Mouse (Mus musculus) embryonic facial prominence, embryonic 13.5 days (tissue): ENCODE measurements around the gene Cnpy1. TPM values are rescaled to one million over a fixed set of nuclear protein-coding genes. Genes with fewer than 3 reads are reported as not detected.

Source experiments
- ATAC-seq: fragments of 200-750 bp; cut with Nextera tagmentation; 2 replicates; pipeline ENCODE4 v1.8.0; 2017; ENCODE audit warnings: low read depth; ENCODE audit not compliant: insufficient number of reproducible peaks, insufficient read depth, low FRiP score, low TSS enrichment
- H3K27ac ChIP-seq: fragments of 300-500 bp; sonication (generic); 2 replicates; pipeline ENCODE4 v1.5.1; 2015; ENCODE audit warnings: moderate library complexity, mild to moderate bottlenecking, inconsistent platforms
- H3K27me3 ChIP-seq: fragments of 300-500 bp; sonication (generic); 2 replicates; pipeline ENCODE4 v1.6.1; 2015; ENCODE audit warnings: mild to moderate bottlenecking, inconsistent platforms
- H3K36me3 ChIP-seq: fragments of 300-500 bp; sonication (generic); 2 replicates; pipeline ENCODE4 v1.6.1; 2015; ENCODE audit warnings: mild to moderate bottlenecking, inconsistent platforms
- H3K4me1 ChIP-seq: fragments of 300-500 bp; sonication (generic); 2 replicates; pipeline ENCODE4 v1.6.1; 2015; ENCODE audit warnings: inconsistent platforms
- H3K4me2 ChIP-seq: fragments of 300-500 bp; sonication (generic); 2 replicates; pipeline ENCODE4 v1.6.1; 2015; ENCODE audit warnings: moderate library complexity, mild to moderate bottlenecking, inconsistent platforms
- H3K4me3 ChIP-seq: fragments of 300-500 bp; sonication (generic); 2 replicates; pipeline ENCODE4 v1.5.1; 2015; ENCODE audit warnings: mild to moderate bottlenecking, inconsistent platforms
- H3K9ac ChIP-seq: fragments of 300-500 bp; sonication (generic); 2 replicates; pipeline ENCODE4 v1.6.1; 2015; ENCODE audit warnings: mild to moderate bottlenecking, inconsistent platforms
- H3K9me3 ChIP-seq: fragments of 300-500 bp; sonication (generic); 2 replicates; pipeline ENCODE4 v1.6.1; 2016; ENCODE audit warnings: inconsistent platforms
- WGBS: fragments of 180-500 bp; shearing (Covaris S2); methylation state at CpG from one replicate; pipeline ENCODE4 v1.1.7; 2015; ENCODE audit warnings: mixed read lengths; 5-methylcytosine and 5-hydroxymethylcytosine counted together
- polyA plus RNA-seq: library from polyadenylated mRNA; unstranded; fragments of >200 nt; fragmentation: Nextera tagmentation; extraction: Ambion mirVana; gene quantifications from 2 replicates; pipeline ENCODE4 v1.2.1, GENCODE M21; 2015

The Cnpy1 gene
- polyA plus RNA-seq, 1 experiment from 2014 or later = 0.48 TPM

DNA sequence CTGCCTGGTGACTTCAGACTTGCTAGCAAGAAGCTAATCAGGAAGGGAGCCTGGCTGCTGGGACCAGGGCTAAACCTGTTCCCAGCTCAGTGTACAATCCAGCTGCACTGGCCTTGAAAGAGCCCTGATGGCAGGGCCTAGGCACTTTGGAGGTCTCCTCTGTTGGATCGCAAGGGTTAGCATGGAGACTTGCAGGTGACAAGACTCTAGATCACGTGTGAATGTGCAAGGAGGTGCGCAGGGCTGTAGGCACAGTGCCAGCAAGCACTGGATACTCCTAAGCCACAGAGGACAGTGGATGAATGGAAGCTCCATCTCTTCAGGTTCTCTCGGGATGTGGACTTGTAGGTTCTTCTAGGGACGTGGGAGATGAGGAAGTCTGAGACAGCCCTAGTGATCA, 6.7 kb downstream of the Cnpy1 start:
- Histone ChIP-seq H3K36me3 (no peaks in the 10 kb centered on the region), H3K4me3 (no peak overlapping the region), H3K27ac (no peak overlapping the region), H3K9me3 (no peaks in the 10 kb centered on the region), H3K4me1 (peaks cover 7% of the 10 kb centered on the region; the same call in 1 of the 2 replicates), H3K9ac (no peak overlapping the region), H3K27me3 (peaks cover 4% of the 10 kb centered on the region; the same call in 1 of the 2 replicates), H3K4me2 (no peak overlapping the region)
- 73% methylated on average over 5 of the region's 5 CpGs for WGBS
- ATAC-seq = no peak

GRCm38 (mm10) chr5:28238152-28238551, 7.5 kb downstream of the Cnpy1 start:
- no peak for ATAC-seq
- Histone ChIP-seq H3K36me3 (no peaks in the 10 kb centered on the region), H3K9ac (no peak overlapping the region), H3K27me3 (peaks cover 4% of the 10 kb centered on the region; the same call in 1 of the 2 replicates), H3K9me3 (no peaks in the 10 kb centered on the region), H3K4me2 (no peak overlapping the region), H3K27ac (no peak overlapping the region), H3K4me3 (no peak overlapping the region), H3K4me1 (peaks cover 7% of the 10 kb centered on the region; the same call in 1 of the 2 replicates)
- 27% methylated on average over 4 of the region's 4 CpGs for WGBS

- 82% methylated on average over 2 of the region's 2 CpGs for WGBS
- H3K27me3 ChIP-seq = peaks cover 3% of the 10 kb centered on the region; the same call in 1 of the 2 replicates
Observed at GRCm38 (mm10) chr5:28237715-28238114, 7.9 kb downstream of the Cnpy1 start.

DNA sequence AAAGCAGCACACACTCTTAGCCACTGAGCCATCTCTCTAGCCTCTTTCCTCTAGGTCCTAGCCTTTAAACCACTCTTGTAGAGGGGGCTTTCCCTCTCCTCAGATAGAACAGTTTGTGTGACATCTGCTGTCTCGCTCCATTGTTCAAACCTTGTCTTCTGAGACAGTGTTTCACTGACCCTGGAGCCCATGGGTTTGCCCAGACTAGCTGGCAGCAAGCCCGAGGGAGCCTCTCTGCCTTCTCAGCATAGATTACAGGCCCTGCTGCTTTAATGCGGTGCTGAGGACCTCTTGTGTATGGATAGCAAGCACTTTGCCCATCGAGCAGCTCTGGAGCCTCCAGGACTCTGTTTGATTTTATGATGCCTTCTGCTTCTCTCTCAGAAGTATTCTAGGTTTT, 8.6 kb downstream of the Cnpy1 start:
- 50% methylated on average over 4 of the region's 4 CpGs for WGBS
- no peaks in the 10 kb centered on the region for H3K9me3 ChIP-seq
- peaks cover 7% of the 10 kb centered on the region; the same call in 1 of the 2 replicates for H3K4me1 ChIP-seq
- H3K9ac ChIP-seq = no peak overlapping the region
- no peak overlapping the region for H3K4me3 ChIP-seq
- no peaks in the 10 kb centered on the region for H3K27me3 ChIP-seq
- no peaks in the 10 kb centered on the region for H3K36me3 ChIP-seq
- H3K27ac ChIP-seq = no peak overlapping the region
- no peak overlapping the region for H3K4me2 ChIP-seq
- no peak for ATAC-seq

More at GRCm38 (mm10) chr5:28237715-28238114, 7.9 kb downstream of the Cnpy1 start:
- no peak overlapping the region for H3K27ac ChIP-seq
- no peaks in the 10 kb centered on the region for H3K9me3 ChIP-seq
- ATAC-seq = no peak
- no peaks in the 10 kb centered on the region for H3K36me3 ChIP-seq
- H3K9ac ChIP-seq = no peak overlapping the region
- H3K4me3 ChIP-seq = no peak overlapping the region
- H3K4me1 ChIP-seq = peaks cover 7% of the 10 kb centered on the region; the same call in 1 of the 2 replicates
- no peak overlapping the region for H3K4me2 ChIP-seq

DNA sequence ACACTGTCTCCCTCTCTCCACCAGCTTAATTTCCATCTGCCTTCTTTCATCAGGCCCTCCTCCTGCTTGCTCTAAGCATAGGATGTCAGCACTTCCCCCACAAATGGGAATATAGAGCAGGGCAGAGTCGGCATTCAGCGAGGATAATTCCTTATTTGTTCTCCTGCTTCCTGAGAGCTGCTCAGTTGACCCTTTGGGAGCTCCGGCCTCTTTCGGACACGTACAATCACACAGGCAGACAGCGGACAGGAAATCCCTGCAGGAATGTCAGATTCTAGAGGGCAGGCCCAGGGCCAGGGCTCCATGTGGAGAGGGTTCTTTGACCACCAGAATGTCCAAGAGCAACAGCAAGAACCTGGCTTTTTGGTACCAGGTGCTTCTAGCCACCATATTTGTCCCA, 9.5 kb downstream of the Cnpy1 start:
- ATAC-seq = no peak
- H3K27me3 ChIP-seq = no peaks in the 10 kb centered on the region
- no peaks in the 10 kb centered on the region for H3K9me3 ChIP-seq
- H3K4me2 ChIP-seq = no peak overlapping the region
- H3K4me1 ChIP-seq = peaks cover 7% of the 10 kb centered on the region; the same call in 1 of the 2 replicates
- H3K9ac ChIP-seq = no peak overlapping the region
- WGBS = 11% methylated on average over 6 of the region's 6 CpGs
- H3K36me3 ChIP-seq = no peaks in the 10 kb centered on the region
- no peak overlapping the region for H3K27ac ChIP-seq
- no peak overlapping the region for H3K4me3 ChIP-seq

DNA sequence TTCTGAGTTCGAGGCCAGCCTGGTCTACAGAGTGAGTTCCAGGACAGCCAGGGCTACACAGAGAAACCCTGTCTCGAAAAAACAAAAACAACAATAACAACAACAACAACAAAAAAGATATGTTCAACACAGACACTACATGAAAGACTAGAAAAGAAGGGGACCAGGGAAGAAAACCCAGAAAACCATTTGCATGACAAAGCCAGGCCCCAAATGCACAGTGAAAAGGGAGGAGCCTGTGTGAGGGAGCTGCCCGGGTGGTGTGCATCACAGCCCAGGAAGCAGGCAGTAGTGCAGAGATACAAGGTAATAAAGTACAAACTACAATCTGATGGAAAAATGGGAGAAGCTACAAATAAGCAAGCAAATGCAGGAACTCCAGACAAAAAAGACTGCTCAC, 13.5 kb downstream of the Cnpy1 start:
- Histone ChIP-seq H3K4me3 (no peak overlapping the region), H3K27ac (no peak overlapping the region), H3K4me1 (peaks cover 7% of the 10 kb centered on the region; the same call in 1 of the 2 replicates), H3K27me3 (no peaks in the 10 kb centered on the region), H3K9me3 (no peaks in the 10 kb centered on the region), H3K36me3 (no peaks in the 10 kb centered on the region), H3K9ac (no peak overlapping the region), H3K4me2 (no peak overlapping the region)
- WGBS = 70% methylated on average over 3 of the region's 3 CpGs
- no peak for ATAC-seq

- Histone ChIP-seq H3K9ac (no peak overlapping the region), H3K4me1 (no peaks in the 10 kb centered on the region), H3K4me2 (no peak overlapping the region), H3K27ac (no peak overlapping the region), H3K4me3 (no peak overlapping the region), H3K36me3 (no peaks in the 10 kb centered on the region), H3K9me3 (no peaks in the 10 kb centered on the region), H3K27me3 (peaks cover 30% of the 10 kb centered on the region)
- WGBS = 83% methylated on average over 1 of the region's 1 CpGs
- no peak for ATAC-seq
Observed at GRCm38 (mm10) chr5:28219596-28219995, 26.0 kb downstream of the Cnpy1 start.

DNA sequence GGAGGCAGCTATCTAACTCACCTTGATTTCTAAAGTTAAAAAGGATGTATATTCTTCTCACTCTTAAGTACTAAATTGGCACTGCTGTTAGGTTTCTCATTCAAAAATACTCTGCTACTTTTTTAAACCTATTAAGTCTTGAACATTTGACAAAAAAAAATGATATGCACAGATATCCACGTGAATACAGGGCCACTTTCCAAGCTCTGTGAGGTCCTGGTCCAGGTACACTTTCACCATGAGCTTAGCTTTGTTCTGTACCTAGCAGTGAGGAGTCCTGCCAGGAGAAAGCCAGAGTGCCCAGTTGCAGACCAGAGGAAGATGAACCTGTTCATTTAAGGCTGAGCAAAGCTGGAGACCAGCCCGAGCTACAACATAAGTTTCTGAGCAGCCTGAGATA, 32.2 kb downstream of the Cnpy1 start:
- WGBS = 53% methylated on average over 2 of the region's 2 CpGs
- ATAC-seq = no peak

DNA sequence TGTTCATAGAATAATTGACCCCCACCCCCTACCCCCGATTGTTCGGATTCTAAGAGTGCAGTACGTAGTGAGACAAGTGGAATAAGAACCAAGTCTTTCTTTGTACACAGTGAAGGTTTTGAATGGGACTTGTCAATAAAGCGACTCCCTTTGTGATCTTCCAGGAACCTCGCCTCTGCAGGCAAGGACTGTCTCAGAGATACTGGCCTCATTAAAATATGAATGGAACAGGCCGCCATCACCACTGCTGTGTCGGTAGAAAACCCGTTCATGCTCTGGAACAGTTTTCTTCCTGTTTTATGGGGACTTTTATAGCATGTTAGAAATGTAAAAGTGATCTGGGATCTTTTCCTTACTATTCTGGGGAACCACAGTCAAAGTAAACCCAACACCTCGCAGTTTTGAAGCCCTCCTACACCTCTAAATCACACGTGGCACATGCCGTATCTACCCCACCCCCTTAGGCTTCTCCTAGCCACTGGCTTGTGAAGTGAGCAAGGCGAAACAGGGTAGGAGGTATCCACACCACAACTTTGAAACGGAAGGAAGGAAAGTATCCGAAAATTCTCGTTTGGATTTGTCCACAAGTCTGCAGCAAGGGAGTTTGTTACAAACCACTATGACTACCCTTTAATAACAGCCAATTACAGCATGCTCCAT, 33.8 kb downstream of the Cnpy1 start:
- Histone ChIP-seq H3K36me3 (no peaks in the 10 kb centered on the region), H3K4me3 (no peak overlapping the region), H3K4me2 (no peak overlapping the region), H3K9ac (no peak overlapping the region), H3K9me3 (no peaks in the 10 kb centered on the region), H3K27me3 (peaks cover 96% of the 10 kb centered on the region), H3K4me1 (peaks cover 8% of the 10 kb centered on the region), H3K27ac (no peak overlapping the region)
- ATAC-seq = no peak
- WGBS = 2% methylated on average over 15 of the region's 15 CpGs

More for the DNA sequence above, 32.2 kb downstream of the Cnpy1 start:
- no peak overlapping the region for H3K27ac ChIP-seq
- no peaks in the 10 kb centered on the region for H3K9me3 ChIP-seq
- H3K4me1 ChIP-seq = peaks cover 8% of the 10 kb centered on the region
- no peak overlapping the region for H3K4me2 ChIP-seq
- H3K4me3 ChIP-seq = no peak overlapping the region
- peaks cover 90% of the 10 kb centered on the region for H3K27me3 ChIP-seq
- no peaks in the 10 kb centered on the region for H3K36me3 ChIP-seq
- no peak overlapping the region for H3K9ac ChIP-seq

DNA sequence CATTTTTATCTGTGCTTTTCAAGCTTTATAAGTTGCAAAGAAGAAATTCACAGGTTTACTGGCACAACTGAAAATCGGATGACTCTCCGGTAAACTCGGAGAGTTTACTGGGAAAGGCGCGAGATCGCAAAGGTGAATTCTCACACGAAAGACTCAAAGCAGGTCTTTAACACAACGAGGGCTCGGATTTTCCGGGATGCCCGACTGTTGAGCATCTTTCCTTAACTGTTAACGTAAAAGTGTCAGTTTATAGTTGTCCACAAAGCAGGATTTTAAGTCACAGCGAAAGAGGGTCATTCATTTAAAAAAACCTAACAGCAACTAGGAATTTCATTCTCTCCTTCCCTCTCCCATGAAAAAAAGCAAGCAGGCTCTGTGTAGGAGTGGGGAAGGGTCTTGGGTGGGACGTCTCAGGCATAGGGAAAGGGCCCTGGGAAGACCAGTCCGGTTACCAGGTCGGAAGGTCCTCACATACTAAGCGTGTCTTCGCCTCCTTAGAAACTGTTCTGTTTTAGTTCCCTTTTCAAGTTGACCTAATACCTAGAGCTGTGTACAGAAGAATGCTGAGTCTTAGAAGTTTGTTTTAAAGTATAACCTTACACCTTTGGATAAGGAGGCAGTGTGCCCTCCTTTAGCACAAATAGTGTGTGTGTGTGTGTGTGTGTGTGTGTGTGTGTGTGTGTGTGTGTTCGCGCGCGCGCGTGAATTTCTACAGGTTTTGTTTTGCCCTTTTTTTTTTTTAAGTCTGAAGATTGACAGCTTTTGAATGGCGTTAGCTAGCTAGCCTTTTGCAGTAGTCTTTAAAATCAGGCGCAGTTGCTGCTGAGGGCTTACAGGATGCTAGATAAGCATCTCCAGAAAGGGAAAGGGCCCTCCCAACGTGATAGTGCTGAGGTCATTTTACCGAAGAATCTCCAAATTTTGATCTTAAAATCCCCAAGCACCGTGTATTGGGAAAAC, 34.7 kb downstream of the Cnpy1 start:
- ATAC-seq = no peak
- Histone ChIP-seq H3K9me3 (no peaks in the 10 kb centered on the region), H3K36me3 (no peaks in the 10 kb centered on the region), H3K27ac (no peak overlapping the region), H3K4me1 (peaks cover 8% of the 10 kb centered on the region), H3K27me3 (peaks cover 96% of the 10 kb centered on the region), H3K4me2 (no peak overlapping the region), H3K4me3 (no peak overlapping the region), H3K9ac (no peak overlapping the region)
- WGBS = 1% methylated on average over 29 of the region's 29 CpGs

DNA sequence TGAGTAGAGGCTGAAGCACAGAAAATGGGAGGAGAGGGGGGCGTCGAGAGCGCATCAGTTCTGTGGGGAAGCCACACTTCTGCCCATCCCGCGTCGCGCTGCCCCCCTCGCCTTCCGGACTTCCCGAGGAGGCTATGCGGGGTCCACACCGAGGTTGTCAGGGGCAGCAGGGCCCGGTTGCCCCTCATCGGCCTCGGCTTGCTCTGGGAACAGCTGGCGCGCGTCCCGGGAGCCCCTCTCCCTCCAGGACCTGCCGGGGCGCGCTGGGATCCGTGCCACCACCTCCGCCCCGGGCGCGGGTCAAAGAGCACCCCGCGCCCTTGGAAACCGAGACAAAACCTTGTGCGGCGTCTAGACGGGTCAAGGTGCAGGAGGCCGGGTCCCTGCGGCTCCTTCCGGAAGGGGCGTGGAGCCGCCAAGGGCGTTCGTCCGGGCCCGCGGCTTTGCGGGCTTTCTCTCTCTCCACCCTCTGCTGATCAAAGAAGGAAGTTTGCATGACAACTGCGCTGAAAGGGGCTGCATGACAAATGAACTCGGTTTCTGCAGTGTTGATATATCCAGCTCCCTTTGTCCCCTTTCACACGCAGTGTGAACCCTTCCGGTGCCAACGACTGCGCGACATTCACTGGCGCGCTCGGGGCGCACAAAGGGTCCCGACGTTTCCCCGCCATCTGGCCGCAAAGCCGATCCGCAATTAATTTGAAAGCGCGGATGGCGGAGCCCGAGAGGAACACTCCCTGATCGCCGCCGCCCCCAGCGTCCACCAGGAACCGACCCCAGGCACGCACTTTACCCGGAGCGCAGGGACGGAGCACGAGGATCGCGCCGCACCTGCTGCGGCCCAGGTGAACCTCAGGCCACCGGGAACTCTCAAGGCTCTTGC, 35.8 kb downstream of the Cnpy1 start:
- peaks cover 96% of the 10 kb centered on the region for H3K27me3 ChIP-seq
- peaks cover 8% of the 10 kb centered on the region for H3K4me1 ChIP-seq
- ATAC-seq = no peak
- no peaks in the 10 kb centered on the region for H3K36me3 ChIP-seq
- peak overlapping the region; percentile 36 for H3K4me3 ChIP-seq
- no peak overlapping the region for H3K27ac ChIP-seq
- under 1% methylated on average over 80 of the region's 80 CpGs for WGBS
- no peaks in the 10 kb centered on the region for H3K9me3 ChIP-seq
- no peak overlapping the region for H3K9ac ChIP-seq
- H3K4me2 ChIP-seq = peak overlapping the region; percentile 55
